Mouse (Mus musculus): Measurements from ENCODE around the gene Noct.

GRCm38 (mm10) chr3:51184715-51185114, 39.5 kb upstream of the Noct start:
- TF ChIP-seq CTCF (IDR thresholded peaks at IDR 0.05; ENCODE audit: low read depth) (no peak), EP300 (IDR thresholded peaks at IDR 0.05; ENCODE audit: low read depth) (no peak)

Data from liver, embryonic 14.5 days (tissue).